Mouse (Mus musculus): Measurements from ENCODE around the gene Ogdh.

- TF ChIP-seq UBTF (IDR thresholded peaks at IDR 0.05; ENCODE audit: borderline replicate concordance, insufficient read depth, low read depth, low read length) (no peak), POLR2AphosphoS5 (IDR thresholded peaks at IDR 0.05; ENCODE audit: borderline replicate concordance, low read depth, low read length) (no peak), CTCF (IDR thresholded peaks at IDR 0.05 in 2 of 3, conservative IDR thresholded peaks at IDR 0.05 in 1 of 3; ENCODE audit: control insufficient read depth in 1 of 3, insufficient read depth in 1 of 3, low read depth in 2 of 3, low read length in 3 of 3, poor library complexity in 1 of 3, severe bottlenecking in 1 of 3) (no peak), POLR2A (IDR thresholded peaks at IDR 0.05; ENCODE audit: control insufficient read depth in 1 of 2, insufficient read depth in 1 of 2, low read depth in 1 of 2, low read length in 2 of 2, poor library complexity in 1 of 2) (no peak), EP300 (IDR thresholded peaks at IDR 0.05; ENCODE audit: low read depth in 1 of 2, low read length in 2 of 2) (no peak), CHD2 (IDR thresholded peaks at IDR 0.05; ENCODE audit: low read length) (no peak), USF1 (IDR thresholded peaks at IDR 0.05; ENCODE audit: low read depth, low read length) (no peak), SIN3A (IDR thresholded peaks at IDR 0.05; ENCODE audit: low read length) (no peak), BHLHE40 (IDR thresholded peaks at IDR 0.05; ENCODE audit: borderline replicate concordance, low read depth, low read length) (no peak), POLR2AphosphoS2 (IDR thresholded peaks at IDR 0.05; ENCODE audit: low read length) (no peak), MAFK (IDR thresholded peaks at IDR 0.05; ENCODE audit: borderline replicate concordance, low read depth, low read length) (no peak), GATA1 (IDR thresholded peaks at IDR 0.05; ENCODE audit: low read depth, low read length) (no peak), CHD1 (IDR thresholded peaks at IDR 0.05; ENCODE audit: low read depth, low read length) (no peak)
These were observed 73.3 kb downstream of the Ogdh start for GRCm38 (mm10) chr11:6364581-6365275.
